Mouse (Mus musculus): ENCODE measurements at regions not wholly inside any gene's neighbourhood (a gene's known extent, or its start where the extent isn't known, plus 50 kb on each side); places are given as distances from the start of the nearest gene placed in this dataset.

GRCm38 (mm10) chr10:12174200-12174818 is 694.9 kb downstream of the Utrn start:
- TF ChIP-seq CTCF (IDR thresholded peaks at IDR 0.05; ENCODE audit: low read depth) (no peak), EP300 (IDR thresholded peaks at IDR 0.05; ENCODE audit: low read depth) (no peak)

All from heart, postnatal 0 days (tissue).